Mouse (Mus musculus) kidney, adult 18-20 months (tissue): ENCODE data around the gene Cmya5.

Experiments used
- DNase-seq: peaks from one replicate; pipeline ENCODE4 v3.0.0; 2021

Gene Cmya5

DNA sequence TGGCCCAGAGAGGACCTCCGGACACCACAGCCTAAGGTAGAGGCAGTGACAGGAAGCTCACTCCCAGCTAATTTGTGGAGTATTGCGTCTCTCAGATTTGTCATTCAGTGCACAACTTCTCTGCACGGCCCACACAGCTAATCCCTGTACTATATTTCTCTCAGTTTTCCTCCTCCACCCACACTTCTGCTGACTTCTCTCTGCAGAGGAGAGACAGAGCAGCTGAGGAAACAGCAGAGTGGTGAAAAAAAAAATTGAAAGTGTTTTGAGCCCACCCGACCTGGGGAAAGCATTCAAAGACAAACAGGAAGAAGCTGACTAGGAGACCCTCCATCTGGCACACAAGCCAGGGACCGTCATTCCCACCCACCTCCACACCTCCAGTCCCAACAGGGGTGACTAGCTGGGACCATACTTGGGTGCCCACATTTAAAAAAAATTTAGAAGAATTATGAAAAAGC is 85.9 kb downstream of the Cmya5 start:
- no peak for DNase-seq

- DNase-seq, result no peak
Observed at GRCm38 (mm10) chr13:93057492-93058260, 86.8 kb downstream of the Cmya5 start.

- no peak for DNase-seq
Observed at GRCm38 (mm10) chr13:93056091-93056490, 88.4 kb downstream of the Cmya5 start.

- DNase-seq, result no peak
Observed at GRCm38 (mm10) chr13:93051483-93051882, 93.0 kb downstream of the Cmya5 start.

DNA sequence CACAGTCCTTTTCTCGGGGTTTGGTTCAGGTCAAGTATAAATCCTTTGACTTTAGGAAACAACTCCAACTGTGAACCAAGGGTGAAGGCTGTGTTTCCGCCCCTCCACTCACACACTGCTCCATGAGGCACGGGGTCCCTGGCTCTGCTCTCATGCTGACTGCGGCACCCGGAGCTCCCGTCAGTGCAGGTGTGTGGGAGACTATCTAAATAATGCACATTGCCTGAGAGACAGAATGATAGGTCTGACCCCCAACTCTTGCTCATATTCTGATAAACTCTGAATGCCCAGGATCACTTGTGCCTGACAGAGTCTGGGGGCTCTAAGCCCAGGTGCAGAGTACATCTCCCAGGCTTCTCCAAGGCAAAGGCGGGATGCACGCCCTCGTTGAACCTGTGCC is 103.5 kb downstream of the Cmya5 start:
- DNase-seq, result no peak

GRCm38 (mm10) chr13:93036218-93036617 is 108.3 kb downstream of the Cmya5 start:
- DNase-seq, result no peak

- no peak for DNase-seq
Observed at GRCm38 (mm10) chr13:93029337-93029736, 115.2 kb downstream of the Cmya5 start.

DNA sequence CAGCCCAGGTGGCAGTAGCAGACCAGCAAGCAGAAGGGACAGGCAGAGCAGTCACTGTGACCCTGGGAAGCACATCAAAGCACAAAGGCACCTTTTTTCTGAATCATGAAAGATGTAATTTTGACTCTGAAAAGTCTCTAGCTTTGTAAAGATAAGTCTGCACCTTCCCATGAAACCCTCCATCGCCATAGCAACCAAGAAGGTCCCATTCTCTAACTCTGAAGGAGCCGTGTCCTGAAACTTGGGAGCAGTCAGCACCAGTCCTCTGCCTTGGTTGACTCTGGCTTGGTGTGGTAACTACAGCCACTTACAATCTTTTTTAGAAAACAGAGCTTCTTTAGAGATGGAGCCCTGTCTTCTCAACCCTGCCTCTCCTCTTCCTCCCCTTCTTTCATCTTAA is 119.7 kb downstream of the Cmya5 start:
- no peak for DNase-seq

DNA sequence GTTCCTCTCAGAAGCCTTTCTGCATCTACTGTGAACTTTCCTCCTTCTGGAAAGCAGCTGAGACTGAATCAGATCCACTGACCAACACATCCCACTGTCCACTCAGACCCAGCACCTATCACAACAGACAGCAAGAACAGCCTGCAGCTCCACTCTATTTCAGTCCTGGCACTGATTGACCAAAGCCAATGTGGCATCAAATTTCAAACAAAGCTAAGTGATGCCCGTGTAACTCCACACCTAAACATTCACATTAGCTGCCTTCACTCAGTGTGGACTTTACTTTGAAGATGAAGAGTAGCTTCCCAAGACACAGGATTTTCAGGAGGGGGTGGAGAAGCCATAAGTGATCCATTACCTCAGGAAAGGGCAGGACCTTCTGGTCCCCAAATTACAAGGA is 122.4 kb downstream of the Cmya5 start:
- DNase-seq, result no peak

GRCm38 (mm10) chr13:93012952-93013351 is 131.6 kb downstream of the Cmya5 start:
- DNase-seq, result no peak

DNA sequence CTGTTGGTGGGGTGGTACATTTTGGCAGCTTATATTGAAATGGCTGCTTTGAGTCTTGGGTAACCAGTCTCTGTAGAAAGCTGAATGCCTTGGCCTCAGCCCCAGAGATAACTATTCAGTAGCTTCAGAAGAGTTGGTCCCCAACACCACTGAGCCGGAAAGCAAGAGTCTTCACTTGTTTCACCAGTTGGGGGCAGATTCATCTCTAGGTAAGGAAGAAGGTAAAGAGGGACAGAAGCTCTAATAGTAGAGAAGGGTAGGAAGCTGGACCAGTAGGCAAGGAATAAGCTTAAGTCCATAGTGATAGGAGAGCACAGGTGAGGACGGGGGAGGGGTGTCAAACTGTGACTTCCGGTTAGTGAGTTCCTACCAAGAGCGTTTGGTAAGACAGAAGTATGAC is 133.2 kb downstream of the Cmya5 start:
- DNase-seq, result no peak

DNA sequence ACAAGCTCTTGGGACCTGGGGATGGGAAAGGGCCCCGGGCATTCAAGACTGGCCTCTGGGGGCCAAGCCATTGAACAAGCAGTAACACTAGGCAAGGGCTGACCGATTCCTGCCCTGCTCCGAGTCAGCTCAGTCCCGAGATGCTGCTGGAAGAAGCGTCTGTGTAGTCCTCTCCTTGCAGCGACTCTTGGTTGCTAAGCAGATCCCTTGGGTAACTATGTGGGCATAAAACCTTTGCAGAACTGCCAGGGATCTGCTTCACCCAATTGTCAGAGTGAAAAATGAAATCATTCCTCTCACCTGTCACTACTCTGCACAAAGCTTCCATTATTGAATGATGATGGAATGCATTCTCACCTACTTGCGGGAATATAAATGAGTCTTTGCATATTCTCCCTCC is 134.0 kb downstream of the Cmya5 start:
- no peak for DNase-seq

GRCm38 (mm10) chr13:93007078-93007477 is 137.4 kb downstream of the Cmya5 start:
- DNase-seq, result no peak

GRCm38 (mm10) chr13:93006347-93006746 is 138.2 kb downstream of the Cmya5 start:
- DNase-seq, result no peak

DNA sequence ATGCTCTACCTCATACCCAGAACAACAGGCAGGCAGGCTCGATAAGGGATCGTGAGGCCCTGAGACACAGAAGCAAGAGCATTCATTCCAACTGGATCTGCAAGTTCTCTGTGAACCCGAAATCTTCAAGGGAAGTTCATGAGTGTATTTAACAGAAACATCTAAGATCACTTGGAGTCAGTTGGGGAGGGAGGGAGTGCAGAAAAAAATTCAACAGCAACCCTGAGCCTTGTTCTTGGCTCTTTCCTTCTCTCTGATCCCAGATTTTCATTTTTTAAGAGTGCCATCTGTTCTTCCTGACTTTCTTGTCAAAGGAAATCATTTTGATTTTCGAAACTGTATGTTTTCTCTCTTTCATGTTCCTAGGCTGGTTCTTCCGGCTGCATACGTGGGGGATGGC is 140.5 kb downstream of the Cmya5 start:
- DNase-seq, result no peak

DNA sequence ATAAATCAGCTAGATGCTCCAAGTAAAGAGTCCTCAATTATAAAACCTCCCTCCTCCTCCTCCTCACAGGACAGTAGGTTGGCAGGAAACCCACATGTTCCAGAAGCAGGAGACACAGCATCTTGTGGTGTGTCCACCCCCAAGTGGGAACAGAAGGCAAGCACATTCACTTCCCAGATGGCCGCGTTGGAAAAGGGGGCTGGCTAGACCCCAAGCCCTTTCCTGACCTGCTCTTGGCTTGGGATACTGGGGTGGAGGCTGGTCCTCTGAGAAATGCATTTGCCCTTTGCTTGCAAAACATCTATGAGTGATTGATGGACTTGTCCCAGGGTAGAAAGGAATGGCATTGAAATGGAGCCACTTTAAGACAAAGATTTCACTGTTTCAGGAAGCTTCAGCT is 142.1 kb downstream of the Cmya5 start:
- DNase-seq, result no peak

DNA sequence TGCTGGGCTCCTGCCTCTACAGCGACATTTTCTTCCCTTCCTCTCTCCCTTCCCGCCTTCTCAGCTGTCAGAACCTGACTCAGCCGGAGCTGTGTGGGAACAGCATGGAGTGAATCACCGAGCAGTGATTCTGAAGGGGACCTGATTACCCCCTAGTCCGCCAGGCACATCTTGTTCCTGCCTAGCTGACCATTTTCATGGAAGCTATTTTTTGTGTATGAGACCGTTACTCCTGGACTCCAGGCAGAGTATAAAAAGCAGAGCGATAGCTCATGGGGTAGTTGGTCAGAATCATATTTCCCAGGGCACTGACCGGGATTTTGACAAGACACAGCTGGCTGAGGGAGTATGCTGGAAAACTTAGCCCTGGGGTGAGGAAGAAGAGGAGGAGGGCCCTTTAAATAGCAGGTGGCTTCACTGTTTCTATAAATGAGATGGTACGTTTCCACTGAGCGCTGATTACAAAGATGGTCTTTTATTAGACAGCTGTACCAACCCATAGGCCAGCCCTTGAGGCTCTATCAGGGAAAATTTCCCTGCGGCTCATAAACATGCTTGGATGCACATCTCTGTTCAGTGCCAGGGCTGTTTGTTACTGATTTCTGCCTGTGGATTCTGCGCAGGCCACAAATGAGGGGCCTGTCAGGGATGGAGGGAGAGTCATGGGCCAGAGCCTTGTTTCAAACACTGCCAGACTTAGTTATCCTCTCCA is 143.7 kb downstream of the Cmya5 start:
- DNase-seq, result no peak

DNA sequence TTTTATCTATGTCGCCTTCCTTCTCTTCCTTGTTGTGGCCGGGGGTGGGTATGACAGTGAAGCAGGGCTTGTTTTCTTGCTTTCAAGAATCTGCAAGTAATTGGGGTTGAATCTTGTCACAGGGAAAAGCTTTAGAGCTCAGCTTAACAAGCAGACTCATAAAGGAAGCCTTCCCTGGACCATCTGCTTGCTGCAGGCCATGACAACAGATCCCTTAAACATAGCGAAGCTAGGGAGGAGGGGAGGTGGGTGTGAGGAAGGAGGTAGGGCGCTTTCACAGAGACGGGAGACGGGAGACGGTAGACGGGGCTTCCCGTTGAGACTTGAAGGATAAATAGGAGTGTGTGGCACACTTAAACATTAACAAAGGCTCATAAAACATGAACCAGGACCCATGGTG is 144.7 kb downstream of the Cmya5 start:
- peak; percentile 6 for DNase-seq

DNA sequence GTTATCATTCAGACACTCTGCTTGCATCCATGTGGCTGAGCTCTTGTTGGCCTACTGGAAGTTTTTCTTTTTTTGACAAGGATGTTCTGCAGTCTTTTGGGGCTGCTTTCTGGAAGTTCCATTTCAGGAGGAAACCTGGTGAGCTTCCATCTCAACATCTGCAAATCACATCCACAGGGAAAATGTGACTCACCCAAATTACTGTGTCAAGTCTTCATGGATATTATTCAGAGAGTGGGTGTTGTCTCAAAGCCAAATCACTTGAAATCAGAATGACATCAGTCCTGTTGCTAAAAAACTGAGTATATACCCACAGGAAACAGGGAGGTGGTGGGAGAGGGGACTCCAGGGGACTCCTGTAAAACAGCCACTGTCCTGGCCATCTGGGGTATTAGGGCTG is 149.8 kb downstream of the Cmya5 start:
- no peak for DNase-seq

DNA sequence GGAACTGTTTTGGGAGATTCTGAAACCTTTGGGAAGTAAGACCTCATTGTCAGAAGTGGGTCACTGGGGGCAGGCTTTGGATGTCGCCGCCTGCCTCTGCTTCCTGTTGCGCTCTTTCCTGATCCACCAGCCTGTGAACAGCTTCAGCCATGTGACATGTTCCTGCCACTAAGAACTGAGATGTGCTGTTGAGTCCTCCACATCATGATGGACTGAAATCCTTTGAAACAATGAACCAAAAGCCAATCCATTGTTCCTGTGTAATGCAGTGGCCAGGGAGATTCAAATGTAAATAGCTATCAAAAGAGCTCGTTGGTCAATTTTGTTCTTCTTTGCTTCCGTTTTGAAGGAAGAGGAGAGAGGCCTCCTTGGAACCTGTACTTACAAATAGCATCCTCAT is 151.7 kb downstream of the Cmya5 start:
- no peak for DNase-seq
